Mouse (Mus musculus) cerebellum, adult 18-20 months (tissue): ENCODE measurements around the gene Ccdc97.
"Not testable (repeated sequence)": the region's sequence is repeated elsewhere in the genome, so short reads cannot be mapped to it uniquely, and the experiment has no call there.

Source experiments
- DNase-seq, 2 experiments: peaks; one replicate each; pipeline ENCODE4 v3.0.0; 2021

The Ccdc97 gene

DNA sequence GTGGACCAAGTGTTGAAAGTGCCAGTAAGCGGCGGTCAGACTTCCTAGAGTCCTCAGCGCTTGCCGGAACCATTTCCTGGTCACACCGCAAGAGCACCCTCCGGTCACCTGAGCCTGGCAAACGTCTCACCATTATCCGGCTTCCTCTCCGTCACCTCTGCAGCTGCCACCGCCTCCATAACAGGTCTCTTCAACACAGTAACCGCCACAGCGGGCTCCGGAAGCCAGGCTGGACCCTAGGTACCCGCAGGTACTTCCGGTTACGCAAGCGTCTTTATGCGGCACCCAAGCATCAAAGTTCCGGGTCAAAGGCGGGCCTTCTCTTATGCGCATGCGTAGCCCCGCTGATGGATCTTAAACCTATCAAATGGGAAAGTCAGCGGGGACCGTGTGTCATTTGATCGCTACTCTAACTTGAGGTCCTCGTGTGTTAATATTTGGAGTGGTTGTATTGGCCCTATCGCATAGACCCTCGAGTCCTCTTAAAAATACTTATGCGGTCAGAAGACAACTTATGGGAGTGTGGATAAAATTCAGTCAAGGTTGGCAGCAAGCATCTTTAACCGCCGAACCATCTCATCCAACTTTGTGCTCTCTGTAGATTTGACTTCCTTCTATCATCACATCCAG, at the start of gene Ccdc97:
Ccdc97 (minus strand) TSS at position 301 of the 630 bp plus-strand sequence.
- peak; percentile 94 to 95 for DNase-seq

DNA sequence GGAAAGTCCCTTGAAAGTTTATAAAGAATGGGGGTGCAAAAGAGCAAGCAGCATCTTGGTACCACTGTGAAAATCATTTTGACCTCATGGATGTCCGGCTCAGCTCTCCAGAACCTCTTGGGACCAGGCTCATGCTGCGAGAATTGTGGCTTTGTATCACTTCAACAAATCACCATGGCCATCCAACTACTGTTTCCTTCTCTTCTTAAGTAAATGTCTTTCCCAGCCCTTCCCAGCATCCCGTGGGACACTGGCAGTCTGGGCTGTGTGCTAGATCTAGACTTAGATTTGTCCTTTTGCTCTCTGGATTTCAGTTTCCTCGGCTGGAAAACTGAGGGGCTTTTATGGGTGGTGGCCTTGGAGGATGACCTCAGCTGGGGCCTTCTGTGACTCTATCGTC, 49.3 kb upstream of the Ccdc97 start:
- no peak for DNase-seq

DNA sequence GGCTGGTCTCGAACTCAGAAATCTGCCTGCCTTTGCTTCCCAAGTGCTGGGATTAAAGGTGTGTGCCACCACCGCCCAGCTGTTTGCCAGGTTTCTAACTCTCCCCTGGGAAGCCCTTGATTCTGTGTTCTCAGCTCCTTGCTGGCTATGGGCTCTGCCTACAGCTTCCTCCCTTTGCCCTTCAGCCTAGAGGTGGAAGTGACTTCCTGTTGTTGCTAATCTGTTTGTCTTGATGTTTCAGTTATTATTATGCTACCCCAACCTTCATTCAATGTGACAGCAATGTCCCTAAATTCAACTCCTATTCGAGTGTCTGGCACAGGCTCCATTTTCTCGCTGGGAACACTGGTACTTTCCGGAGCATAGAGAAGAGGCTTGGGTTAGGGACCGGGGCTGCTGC, 47.2 kb upstream of the Ccdc97 start:
- DNase-seq = no peak

DNA sequence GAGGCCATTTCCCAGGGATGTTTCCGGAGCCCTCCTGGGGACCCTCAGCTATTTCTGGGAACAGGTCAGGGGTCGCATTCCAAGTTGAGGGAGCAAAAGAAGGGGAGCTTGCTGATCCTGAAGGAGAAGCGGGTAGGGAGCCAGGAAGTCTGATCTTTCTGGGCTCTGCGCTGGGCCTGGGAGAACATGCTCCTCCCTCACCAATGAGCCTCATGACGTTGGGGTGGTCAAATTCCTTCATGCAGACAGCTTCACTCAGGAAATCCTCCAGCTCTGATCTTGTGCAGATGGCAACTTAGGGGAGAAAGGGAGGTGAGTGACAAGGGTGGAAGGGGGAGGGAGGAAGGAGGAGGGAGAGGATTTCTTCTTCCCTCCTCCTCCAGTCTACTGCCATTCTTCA, 45.3 kb upstream of the Ccdc97 start:
- DNase-seq = no peak

- DNase-seq = no peak
These were observed 44.8 kb upstream of the Ccdc97 start for GRCm38 (mm10) chr7:25763678-25764077.

DNA sequence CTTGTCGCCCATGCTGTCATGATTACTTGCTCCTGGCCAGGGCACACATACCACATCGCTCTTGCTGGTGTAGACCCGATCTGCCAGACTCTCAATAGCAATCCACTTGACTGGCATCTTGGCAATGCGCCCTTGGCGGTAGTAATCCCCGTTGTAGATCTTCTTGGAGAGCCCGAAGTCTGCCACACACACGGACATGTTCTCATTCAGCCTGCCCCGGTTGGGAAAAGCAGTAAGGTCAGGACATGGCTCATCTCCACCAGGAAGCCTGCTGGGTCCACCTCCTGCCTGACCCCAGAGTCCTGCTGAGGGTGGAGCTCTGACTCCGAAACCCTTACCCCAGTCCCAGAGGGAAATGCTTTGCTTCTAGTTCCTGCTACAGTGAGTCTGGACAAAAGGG, 42.5 kb upstream of the Ccdc97 start:
- no peak for DNase-seq

GRCm38 (mm10) chr7:25756011-25756410, 37.1 kb upstream of the Ccdc97 start:
- DNase-seq = peak; percentile 82 to 84

GRCm38 (mm10) chr7:25755468-25755833, 36.6 kb upstream of the Ccdc97 start:
- DNase-seq = peak in 1 of 2 experiments; percentile 69

GRCm38 (mm10) chr7:25754738-25755467, 36.0 kb upstream of the Ccdc97 start, which contains the start of gene Hnrnpul1:
TSS of gene Hnrnpul1 (minus strand) at chr7:25754757.
- DNase-seq = peak; percentile 99 to 100

- no peak for DNase-seq
These were observed 35.5 kb upstream of the Ccdc97 start for GRCm38 (mm10) chr7:25754439-25754737.

GRCm38 (mm10) chr7:25753643-25754438, 35.0 kb upstream of the Ccdc97 start:
- peak in 1 of 2 experiments; percentile 60 for DNase-seq

- no peak for DNase-seq
These were observed 34.2 kb upstream of the Ccdc97 start for GRCm38 (mm10) chr7:25753076-25753475.

DNA sequence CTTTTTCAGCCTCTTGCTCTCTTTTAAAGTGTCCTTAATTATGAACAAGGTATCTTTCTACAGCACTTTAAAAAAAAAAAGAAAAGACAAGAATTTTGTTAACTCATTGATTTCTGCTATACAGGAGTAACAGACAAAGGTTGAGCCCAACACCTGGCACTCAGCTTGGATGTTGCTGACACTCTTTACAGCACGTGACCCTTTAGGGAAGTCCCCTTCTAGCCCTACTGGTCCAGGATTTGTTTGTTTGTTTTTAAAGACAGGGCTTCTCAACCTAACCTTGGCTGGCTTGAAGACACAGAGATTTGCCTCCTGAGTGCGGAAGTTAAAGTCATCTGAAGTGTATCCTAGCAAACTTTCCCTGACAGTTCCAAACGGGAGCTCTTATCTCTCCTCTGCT, 28.0 kb upstream of the Ccdc97 start:
- no peak for DNase-seq

DNA sequence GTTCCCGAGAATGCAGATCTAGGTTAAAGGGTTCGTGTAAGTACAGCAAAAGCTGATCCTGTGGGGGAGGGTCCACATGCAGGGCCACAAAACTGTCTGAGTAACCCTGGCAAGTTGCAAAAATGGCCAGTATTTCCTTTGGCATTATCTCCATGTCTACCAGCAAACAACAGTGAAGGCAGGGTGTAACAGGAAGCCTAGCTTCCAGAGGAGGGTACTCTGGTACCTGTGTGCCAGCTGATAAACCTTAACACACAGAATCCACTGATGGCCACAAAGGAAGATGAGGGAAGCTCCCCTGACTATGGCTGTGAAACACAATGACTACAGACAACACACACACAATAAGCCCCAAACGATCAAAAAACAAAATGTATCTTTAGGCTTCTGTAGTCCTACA, 19.4 kb upstream of the Ccdc97 start:
- DNase-seq = no peak

- no peak for DNase-seq
These were observed 18.0 kb upstream of the Ccdc97 start for GRCm38 (mm10) chr7:25736920-25737319.

DNA sequence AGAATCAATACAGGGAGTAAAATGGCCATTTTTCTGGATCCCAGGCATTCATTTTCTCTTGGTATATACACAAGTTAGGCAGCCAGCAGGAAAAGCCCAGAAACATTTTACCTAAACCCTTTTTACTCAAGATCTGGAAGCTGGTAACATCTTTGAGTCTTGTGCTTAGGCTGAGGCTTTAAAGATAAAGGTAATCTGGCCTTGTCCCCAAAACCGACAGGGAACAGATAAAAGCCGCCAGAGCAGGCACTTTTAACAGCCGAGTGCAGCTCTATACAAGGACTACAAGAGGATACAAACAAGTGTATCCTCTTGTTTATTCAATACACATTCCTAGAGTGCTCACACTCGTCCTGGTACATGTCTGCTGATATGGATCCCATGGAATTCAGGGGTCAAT, 16.1 kb upstream of the Ccdc97 start:
- no peak for DNase-seq

GRCm38 (mm10) chr7:25731294-25732055, 12.6 kb upstream of the Ccdc97 start:
- no peak for DNase-seq

DNA sequence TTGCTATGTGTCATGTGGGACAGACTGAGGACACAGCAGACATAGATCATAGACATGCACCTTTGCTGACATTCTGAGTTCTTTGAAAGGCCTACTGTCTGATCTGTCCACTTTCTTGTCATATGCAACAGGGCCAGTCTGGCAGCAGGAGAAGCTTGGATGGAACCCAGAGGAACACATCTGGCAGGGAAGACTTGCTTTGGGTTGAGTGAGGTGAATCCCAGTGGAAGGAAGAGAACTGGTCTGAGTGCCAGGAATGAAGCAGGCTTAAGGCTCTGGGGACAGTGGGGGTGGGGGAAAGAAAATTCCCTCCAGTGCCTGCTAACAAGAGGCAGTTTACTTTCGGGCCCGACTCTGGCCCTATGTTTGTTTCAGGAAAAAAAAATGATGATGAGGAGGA, 11.0 kb upstream of the Ccdc97 start:
- no peak for DNase-seq

DNA sequence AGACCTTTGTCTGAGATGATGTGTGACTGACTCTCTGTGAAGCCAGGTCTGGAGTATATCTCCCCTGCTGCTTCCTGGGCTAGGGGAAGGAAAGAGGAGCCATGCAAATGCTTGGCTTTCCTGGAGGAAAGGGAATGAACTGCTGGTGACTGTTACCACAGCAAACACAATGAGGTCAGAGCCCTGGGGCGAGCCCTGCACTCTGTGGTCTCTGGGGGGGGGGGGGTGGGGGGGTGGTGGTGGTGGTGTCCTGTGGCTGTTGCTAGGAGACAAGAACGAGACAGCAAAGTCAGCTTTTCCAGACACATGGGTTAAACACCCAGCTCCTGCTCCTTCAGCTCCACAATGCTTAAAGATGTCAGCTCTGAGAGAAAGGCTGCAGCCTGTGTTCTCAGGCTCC, 10.5 kb upstream of the Ccdc97 start:
- DNase-seq = no peak

- DNase-seq = no peak
These were observed 8.9 kb upstream of the Ccdc97 start for GRCm38 (mm10) chr7:25727800-25728199.

DNA sequence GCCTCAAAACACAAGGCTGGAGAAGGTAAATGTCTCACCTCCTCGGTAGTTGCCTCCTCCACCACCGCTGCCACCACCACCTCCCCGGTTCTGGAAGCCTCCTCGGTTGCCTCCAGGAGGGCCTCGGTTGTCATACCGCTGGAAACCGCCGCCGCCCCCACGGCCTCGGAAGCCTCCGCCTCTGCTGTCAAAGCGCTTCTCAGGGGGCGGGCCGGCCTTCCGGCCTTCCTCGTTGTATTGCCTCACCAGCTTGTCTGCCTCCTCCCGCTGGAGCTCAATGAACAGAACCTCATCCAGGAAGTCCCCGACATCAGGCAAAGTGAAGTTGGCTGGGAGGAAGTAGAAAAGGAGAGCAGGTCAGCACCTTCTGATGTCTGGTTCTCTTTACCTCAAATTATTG, 7.0 kb upstream of the Ccdc97 start:
- no peak for DNase-seq

GRCm38 (mm10) chr7:25721776-25722175, 2.9 kb upstream of the Ccdc97 start:
- DNase-seq = not testable (repeated sequence)

DNA sequence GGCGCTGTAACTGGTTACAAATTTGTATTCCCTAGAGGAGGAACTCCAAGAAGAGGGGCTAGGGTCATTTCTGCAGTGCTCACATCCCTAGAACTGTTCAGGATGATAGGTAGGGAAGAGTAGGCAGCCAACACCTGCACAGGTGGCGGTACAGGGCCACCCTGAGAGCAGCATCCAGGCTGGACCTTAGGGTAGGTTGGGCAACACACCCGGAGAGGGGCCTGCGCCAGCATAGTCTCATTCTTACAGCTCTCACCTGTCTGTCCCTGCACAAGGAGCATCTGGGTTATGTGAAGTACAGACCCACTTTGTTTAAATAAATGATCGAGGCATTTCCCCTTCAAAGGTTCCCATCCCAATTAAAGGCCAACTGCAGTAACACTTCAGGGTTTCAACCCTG, 1.9 kb upstream of the Ccdc97 start:
- DNase-seq = no peak
